Mouse (Mus musculus) Patski (cell line): Measurements from ENCODE around the gene Pparg. TPM values are rescaled to one million over a fixed set of nuclear protein-coding genes. Genes with fewer than 3 reads are reported as not detected.

Experiments
- ATAC-seq: fragments of 100-300 bp; one replicate; pipeline ENCODE4 v1.8.0; 2021
- CTCF ChIA-PET: fragments of 350-600 bp; sonication (Branson Sonifier 250); formaldehyde crosslinking; loops from one replicate; lab custom pipeline; 2022; ENCODE audit warnings: inconsistent platforms; lab: Charles Lee
- POLR2A ChIA-PET: fragments of 350-600 bp; sonication (Branson Sonifier 250); formaldehyde crosslinking; loops from one replicate; lab custom pipeline; 2022; ENCODE audit warnings: antibody characterized with exemption, inconsistent platforms; lab: Charles Lee
- DNase-seq: peaks from one replicate; pipeline ENCODE4 v3.0.0-alpha.2; 2011; ENCODE audit warnings: low read depth, low spot score
- H3K27me3 ChIP-seq: fragments of 371-371 bp; one replicate; pipeline ENCODE4 v1.5.1; 2021
- CTCF ChIP-seq: fragments of 100-300 bp; IDR thresholded peaks from one replicate; pipeline ENCODE4 v1.5.1; 2021
- in situ Hi-C: fragments of 300-500 bp; cut with MboI; formaldehyde crosslinking; loops from 3 replicates; pipeline ENCODE4 v1.11.1; 2018; ENCODE audit warnings: low pct_unique_long_range_greater_than_20kb, mixed read lengths
- polyA plus RNA-seq: library from polyadenylated mRNA; unstranded; gene quantifications from one replicate; pipeline ENCODE4 v1.2.3, GENCODE M21; 2021

Pparg gene
- polyA plus RNA-seq, 1 experiment from 2014 or later = 7.3 TPM

GRCm38 (mm10) chr6:115503038-115503437 is 142.3 kb downstream of the Pparg start:
- POLR2A ChIA-PET = no interaction called here
- TF ChIP-seq CTCF = no peak
- in situ Hi-C loops = no loop called here

GRCm38 (mm10) chr6:115503549-115504159 is 142.9 kb downstream of the Pparg start:
- no peak for TF ChIP-seq CTCF
- H3K27me3 ChIP-seq = no peaks in the 10 kb centered on the region
- ChIA-PET POLR2A (no interaction called here), CTCF (interaction anchor here (1.7 kb wide), 1 partner anchor 130 kb away, joined by 4 read pairs; no protein-coding TSS in a partner anchor)
- in situ Hi-C loops = no loop called here
- no peak for ATAC-seq
- no peak for DNase-seq

More at GRCm38 (mm10) chr6:115503038-115503437, 142.3 kb downstream of the Pparg start:
- CTCF ChIA-PET = interaction anchor here (1.0 kb wide), 1 partner anchor 9 kb away, joined by 3 read pairs; no protein-coding TSS in a partner anchor
- ATAC-seq (no peak), DNase-seq (no peak)
- no peaks in the 10 kb centered on the region for H3K27me3 ChIP-seq

- ATAC-seq = peak; percentile 8
- CTCF ChIA-PET = interaction anchor here (1.7 kb wide), 1 partner anchor 131 kb away, joined by 4 read pairs; no protein-coding TSS in a partner anchor
- no peak for DNase-seq
- no peak for TF ChIP-seq CTCF
- POLR2A ChIA-PET = interaction anchor here (0.6 kb wide), 1 partner anchor 409 kb away, joined by 3 read pairs; no protein-coding TSS in a partner anchor
- in situ Hi-C loops = no loop called here
- H3K27me3 ChIP-seq = no peaks in the 10 kb centered on the region
Measured at GRCm38 (mm10) chr6:115504160-115504558, 143.4 kb downstream of the Pparg start.

GRCm38 (mm10) chr6:115504915-115505314 is 144.2 kb downstream of the Pparg start:
- ChIA-PET POLR2A (interaction anchor here (0.6 kb wide), 1 partner anchor 409 kb away, joined by 3 read pairs; no protein-coding TSS in a partner anchor), CTCF (interaction anchor here (1.7 kb wide), 1 partner anchor 131 kb away, joined by 4 read pairs; no protein-coding TSS in a partner anchor)
- DNase-seq = no peak
- in situ Hi-C loops = no loop called here
- no peak for TF ChIP-seq CTCF
- ATAC-seq = no peak
- no peaks in the 10 kb centered on the region for H3K27me3 ChIP-seq

- no peak for DNase-seq
- in situ Hi-C loops = no loop called here
- no peak for TF ChIP-seq CTCF
- no peaks in the 10 kb centered on the region for H3K27me3 ChIP-seq
- ATAC-seq = no peak
- ChIA-PET POLR2A (no interaction called here), CTCF (no interaction called here)
Measured at GRCm38 (mm10) chr6:115506425-115506824, 145.7 kb downstream of the Pparg start.

- ATAC-seq (no peak), DNase-seq (no peak)
- ChIA-PET CTCF (interaction anchor here (0.9 kb wide), 1 partner anchor 18 kb away, joined by 3 read pairs; no protein-coding TSS in a partner anchor), POLR2A (interaction anchor here (0.5 to 1.0 kb wide), 2 partner anchors 16 to 42 kb away, joined by 3 read pairs; no protein-coding TSS in a partner anchor)
- in situ Hi-C loops = no loop called here
- TF ChIP-seq CTCF = no peak
- no peaks in the 10 kb centered on the region for H3K27me3 ChIP-seq
Measured at GRCm38 (mm10) chr6:115511447-115511846, 150.7 kb downstream of the Pparg start.

GRCm38 (mm10) chr6:115513207-115513606 is 152.5 kb downstream of the Pparg start:
- ATAC-seq = no peak

GRCm38 (mm10) chr6:115517904-115518303 is 157.2 kb downstream of the Pparg start:
- TF ChIP-seq CTCF = no peak
- ATAC-seq (no peak), DNase-seq (no peak)
- in situ Hi-C loops = no loop called here
- no peaks in the 10 kb centered on the region for H3K27me3 ChIP-seq
- ChIA-PET CTCF (interaction anchor here (1.0 kb wide), 1 partner anchor 10 kb away, joined by 3 read pairs; no protein-coding TSS in a partner anchor), POLR2A (no interaction called here)

More at GRCm38 (mm10) chr6:115513207-115513606, 152.5 kb downstream of the Pparg start:
- DNase-seq = no peak
- in situ Hi-C loops = no loop called here
- H3K27me3 ChIP-seq = no peaks in the 10 kb centered on the region
- TF ChIP-seq CTCF = no peak
- ChIA-PET CTCF (no interaction called here), POLR2A (no interaction called here)

- no peaks in the 10 kb centered on the region for H3K27me3 ChIP-seq
- no peak for TF ChIP-seq CTCF
- no peak for ATAC-seq
- ChIA-PET CTCF (interaction anchor here (1.0 kb wide), 1 partner anchor 9 kb away, joined by 3 read pairs; no protein-coding TSS in a partner anchor), POLR2A (no interaction called here)
- in situ Hi-C loops = no loop called here
- no peak for DNase-seq
Measured at GRCm38 (mm10) chr6:115518352-115518751, 157.6 kb downstream of the Pparg start.

- POLR2A ChIA-PET = no interaction called here
- no peak for TF ChIP-seq CTCF
- CTCF ChIA-PET = interaction anchor here (1.2 kb wide), 1 partner anchor 19 kb away, joined by 5 read pairs; no protein-coding TSS in a partner anchor
- ATAC-seq (peak; percentile 86), DNase-seq (peak; percentile 25)
- in situ Hi-C loops = no loop called here
- H3K27me3 ChIP-seq = no peaks in the 10 kb centered on the region
Measured at GRCm38 (mm10) chr6:115519275-115519699, 158.5 kb downstream of the Pparg start.

- POLR2A ChIA-PET = no interaction called here
- in situ Hi-C loops = no loop called here
- H3K27me3 ChIP-seq = no peaks in the 10 kb centered on the region
- CTCF ChIA-PET = no interaction called here
- ATAC-seq (no peak), DNase-seq (no peak)
- no peak for TF ChIP-seq CTCF
Measured at GRCm38 (mm10) chr6:115521923-115522322, 161.2 kb downstream of the Pparg start.
